Mouse (Mus musculus) frontal cortex, postnatal 36 days (tissue): ENCODE measurements around the gene Ptpn12.
"Not testable (repeated sequence)": the region's sequence is repeated elsewhere in the genome, so short reads cannot be mapped to it uniquely, and the experiment has no call there.

ENCODE experiments used
- DNase-seq, 2 experiments: peaks; one replicate each; pipeline ENCODE4 v3.0.0; 2022; ENCODE audit warnings: low spot score in 2 of 2

Ptpn12 gene

GRCm38 (mm10) chr5:20951666-20952281 is 103.9 kb downstream of the Ptpn12 start:
- DNase-seq = peak; percentile 95 to 97

GRCm38 (mm10) chr5:20950855-20951650 is 104.7 kb downstream of the Ptpn12 start:
- DNase-seq = peak in 1 of 2 experiments; percentile 57

DNA sequence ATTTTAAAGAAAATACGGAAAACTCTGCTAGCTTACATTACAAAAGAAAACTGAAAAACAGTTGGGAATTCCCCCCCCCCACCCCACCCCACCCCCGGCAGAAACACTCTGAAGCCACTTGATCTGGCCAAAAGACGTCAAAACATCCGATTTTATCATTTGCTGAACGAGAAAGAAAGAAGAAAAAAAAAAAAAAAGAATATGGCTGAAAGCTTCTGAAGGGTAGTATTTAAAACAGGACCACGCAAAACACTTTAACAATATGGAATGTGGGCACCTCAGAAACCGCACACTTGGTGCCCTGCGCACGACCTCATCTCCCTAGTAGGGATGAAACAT is 105.2 kb downstream of the Ptpn12 start:
- DNase-seq = no peak

DNA sequence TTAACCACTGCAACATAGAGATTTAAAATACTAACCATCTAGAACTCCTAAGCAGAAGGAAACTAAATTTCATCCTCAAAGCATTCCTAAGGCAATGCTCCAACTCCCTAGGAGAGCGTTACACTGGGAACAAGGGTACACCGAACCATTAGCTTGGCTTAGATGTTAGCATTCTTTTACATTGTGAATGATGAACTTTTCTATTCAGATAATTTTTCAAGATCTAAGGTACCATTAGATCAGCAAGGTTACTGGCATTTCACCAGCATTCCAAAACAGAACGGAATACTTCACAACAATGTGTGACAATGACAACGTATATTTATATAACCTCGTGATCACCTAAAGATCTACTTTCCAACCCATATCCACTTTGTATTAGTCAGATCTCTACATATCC is 105.6 kb downstream of the Ptpn12 start:
- no peak for DNase-seq

DNA sequence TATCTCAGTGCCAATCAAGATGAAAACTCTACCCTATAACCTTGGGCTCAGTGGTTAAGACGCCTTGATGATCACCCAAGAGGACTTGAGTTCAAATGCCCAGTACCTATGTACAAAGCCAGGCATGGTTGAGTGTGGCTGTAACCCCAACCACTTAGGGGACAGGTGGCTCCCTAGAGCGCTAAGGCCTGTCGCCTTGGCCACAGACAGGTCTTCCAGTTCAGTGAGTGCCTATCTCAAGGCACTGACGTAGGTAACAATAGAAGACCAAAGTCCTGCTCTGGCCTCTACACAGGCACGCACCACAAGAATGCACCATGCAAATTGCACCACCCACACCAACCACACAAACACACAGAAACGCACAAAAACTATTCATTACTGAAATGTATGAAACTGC is 108.8 kb downstream of the Ptpn12 start:
- DNase-seq = no peak

DNA sequence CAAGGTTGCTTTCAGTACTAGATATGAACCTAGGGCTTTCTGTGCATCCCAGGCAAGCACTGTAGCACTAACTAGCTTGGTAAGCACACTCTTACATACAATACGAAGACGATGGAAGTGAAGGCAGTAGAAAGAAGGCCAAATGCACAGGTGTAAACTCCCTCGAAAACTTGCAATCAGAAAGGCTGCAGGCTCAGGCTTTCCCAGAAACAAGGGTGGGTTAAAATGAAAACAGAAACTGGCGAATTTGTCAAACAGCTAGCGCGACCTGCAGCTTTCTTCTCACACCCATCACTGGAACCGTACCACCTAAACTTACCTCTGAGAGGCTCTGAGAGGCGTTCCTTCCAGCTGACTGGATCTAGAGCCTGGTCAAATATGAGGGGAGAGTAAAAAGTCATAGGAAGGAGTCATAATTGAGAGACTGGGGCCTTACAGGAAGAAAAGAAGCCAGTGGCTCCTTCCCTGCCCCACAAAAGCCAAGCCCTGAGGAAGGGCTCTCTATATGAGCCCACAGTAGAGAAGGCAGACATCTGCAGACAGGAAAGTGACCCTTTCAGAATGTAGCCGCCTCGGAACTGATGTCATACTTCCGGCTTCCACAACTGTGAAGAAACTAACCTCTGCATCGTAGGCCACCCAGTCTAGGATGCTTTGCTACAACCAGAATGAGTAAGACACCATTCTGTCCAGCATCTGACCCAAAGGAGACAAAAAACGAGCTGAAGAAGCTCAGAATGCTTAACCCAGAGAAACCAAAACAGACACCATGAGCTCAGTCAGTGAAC is 110.6 kb downstream of the Ptpn12 start:
- no peak for DNase-seq

GRCm38 (mm10) chr5:20943791-20944190 is 111.9 kb downstream of the Ptpn12 start:
- DNase-seq = not testable (repeated sequence)

- no peak for DNase-seq
These were observed 113.2 kb downstream of the Ptpn12 start for GRCm38 (mm10) chr5:20942523-20942922.

- DNase-seq = no peak
These were observed 114.5 kb downstream of the Ptpn12 start for GRCm38 (mm10) chr5:20941205-20941604.

- no peak for DNase-seq
These were observed 115.0 kb downstream of the Ptpn12 start for GRCm38 (mm10) chr5:20940696-20941095.

DNA sequence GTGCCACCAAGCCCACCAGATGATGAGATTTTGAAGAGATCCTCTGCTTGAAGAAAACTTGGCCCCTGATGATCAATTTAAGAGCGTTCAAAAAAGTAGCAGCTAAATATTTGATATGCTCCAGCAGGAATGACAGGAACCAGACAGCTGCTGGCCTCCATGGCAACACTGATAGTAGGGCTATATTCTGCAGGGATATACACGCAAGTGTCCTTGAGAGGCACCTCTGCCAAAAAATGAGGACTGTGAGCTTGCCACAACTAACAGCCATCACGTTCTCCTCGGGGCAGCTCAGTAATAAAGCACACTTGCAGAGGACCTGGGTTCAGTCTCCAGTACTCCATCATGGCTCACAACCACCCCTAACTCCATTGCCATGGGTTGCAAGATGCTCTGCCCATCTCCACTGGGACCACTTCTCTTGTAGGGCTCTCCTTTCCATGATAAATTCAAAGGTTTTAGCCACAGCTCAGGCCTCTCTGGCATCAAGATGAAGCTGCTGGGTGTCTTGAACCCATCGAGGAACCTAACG is 115.6 kb downstream of the Ptpn12 start:
- DNase-seq = no peak

DNA sequence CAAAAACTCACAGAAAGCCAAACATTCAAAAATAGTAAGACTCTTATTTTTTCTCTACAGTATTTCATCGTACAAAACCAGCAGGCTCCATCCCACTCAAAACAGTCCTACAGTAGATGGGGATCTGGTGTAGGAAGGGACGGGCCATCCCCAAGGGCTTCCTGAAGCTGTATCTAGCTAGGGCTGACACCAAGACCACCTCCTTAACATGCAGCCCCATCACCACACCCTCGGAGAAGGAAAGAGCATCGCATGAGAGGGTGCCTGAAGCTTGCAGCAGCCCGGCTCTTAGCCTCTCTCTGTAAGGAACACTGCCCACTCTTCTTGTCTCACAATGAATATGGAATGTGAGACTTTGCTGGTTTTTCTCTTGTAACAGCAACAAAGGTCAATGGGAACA is 117.2 kb downstream of the Ptpn12 start:
- DNase-seq = peak in 1 of 2 experiments; percentile 31
